Mouse (Mus musculus): ENCODE measurements around the gene Ube2c. TPM values are rescaled to one million over a fixed set of nuclear protein-coding genes. Genes with fewer than 3 reads are reported as not detected.
A peak's percentile ranks its signal among the peaks of the same experiment; 100 is the strongest.

Ube2c gene
- total and polyA plus RNA-seq, 3 experiments = 2.5 to 9.1 (median 5.2) TPM

- peak; percentile 100 for DNase-seq
Observed at GRCm38 (mm10) chr2:164822636-164823165, 53.0 kb downstream of the Ube2c start, which contains the start of gene Zswim1. Gene Zswim1 (plus strand): TSS chr2:164822686.

GRCm38 (mm10) chr2:164823181-164823585, 53.5 kb downstream of the Ube2c start:
- no peak for DNase-seq

- no peak for DNase-seq
Observed at GRCm38 (mm10) chr2:164823969-164824368, 54.3 kb downstream of the Ube2c start.

- no peak for DNase-seq
Observed at GRCm38 (mm10) chr2:164825521-164825920, 55.8 kb downstream of the Ube2c start.

GRCm38 (mm10) chr2:164827146-164827850, 57.6 kb downstream of the Ube2c start:
- DNase-seq = no peak

Other genes starting within 250 kb of the Ube2c start
- not detected for gene Wfdc2, start 207.5 kb upstream of the Ube2c start, total RNA-seq (2021)
- gene Wfdc2, start 207.5 kb upstream of the Ube2c start, polyA plus RNA-seq (2012; rRNA removed) = 0.51 and 0.73 TPM in 2 replicates
- gene Spint3, start 196.4 kb upstream of the Ube2c start, total RNA-seq (2021) = not detected
- not detected in 2 replicates for gene Spint3, start 196.4 kb upstream of the Ube2c start, polyA plus RNA-seq (2012; rRNA removed)
- gene Wfdc6a, start 184.5 kb upstream of the Ube2c start, total RNA-seq (2021) = under 1 TPM in 1 of 2 experiments, not detected in 1; 0.52 TPM
- gene Wfdc6a, start 184.5 kb upstream of the Ube2c start, polyA plus RNA-seq (2012; rRNA removed) = 0.62 and 1.0 TPM in 2 replicates
- not detected for gene Eppin, start 176.3 kb upstream of the Ube2c start, total RNA-seq (2021)
- gene Eppin, start 176.3 kb upstream of the Ube2c start, polyA plus RNA-seq (2012; rRNA removed) = 0.29 TPM in 1 of 2 replicates, not detected in the other
- not detected for gene Wfdc6b, start 156.4 kb upstream of the Ube2c start, total RNA-seq (2021)
- gene Wfdc6b, start 156.4 kb upstream of the Ube2c start, polyA plus RNA-seq (2012; rRNA removed) = not detected in 2 replicates
- gene Wfdc8, start 156.3 kb upstream of the Ube2c start, total RNA-seq (2021) = not detected
- 0.07 and 1.8 TPM in 2 replicates for gene Wfdc8, start 156.3 kb upstream of the Ube2c start, polyA plus RNA-seq (2012; rRNA removed)
- not detected for gene Wfdc16, start 131.1 kb upstream of the Ube2c start, total RNA-seq (2021)
- not detected in 2 replicates for gene Wfdc16, start 131.1 kb upstream of the Ube2c start, polyA plus RNA-seq (2012; rRNA removed)
- gene Wfdc10, start 113.9 kb upstream of the Ube2c start, total RNA-seq (2021) = not detected
- gene Wfdc10, start 113.9 kb upstream of the Ube2c start, polyA plus RNA-seq (2012; rRNA removed) = not detected in 2 replicates
- gene Wfdc9, start 113.3 kb upstream of the Ube2c start, total RNA-seq (2021) = not detected
- not detected in 2 replicates for gene Wfdc9, start 113.3 kb upstream of the Ube2c start, polyA plus RNA-seq (2012; rRNA removed)
- not detected for gene Wfdc11, start 95.8 kb upstream of the Ube2c start, total RNA-seq (2021)
- gene Wfdc11, start 95.8 kb upstream of the Ube2c start, polyA plus RNA-seq (2012; rRNA removed) = not detected in 2 replicates
- gene Wfdc13, start 84.8 kb upstream of the Ube2c start, total RNA-seq (2021) = not detected
- 0.13 TPM in 1 of 2 replicates, not detected in the other for gene Wfdc13, start 84.8 kb upstream of the Ube2c start, polyA plus RNA-seq (2012; rRNA removed)
- gene Spint4, start 71.4 kb upstream of the Ube2c start, total RNA-seq (2021) = not detected
- not detected in 2 replicates for gene Spint4, start 71.4 kb upstream of the Ube2c start, polyA plus RNA-seq (2012; rRNA removed)
- gene Spint5, start 54.6 kb upstream of the Ube2c start, total RNA-seq (2021) = not detected
- gene Spint5, start 54.6 kb upstream of the Ube2c start, polyA plus RNA-seq (2012; rRNA removed) = not detected in 2 replicates
- under 1 TPM; 0.24 to 0.32 TPM for gene Wfdc3, start 24.0 kb upstream of the Ube2c start, total RNA-seq (2021)
- 0.17 and 0.27 TPM in 2 replicates for gene Wfdc3, start 24.0 kb upstream of the Ube2c start, polyA plus RNA-seq (2012; rRNA removed)
- gene Dnttip1, start 23.9 kb upstream of the Ube2c start, total RNA-seq (2021) = 10 to 100 TPM; 34.9 to 41.8 TPM
- 29.7 and 44.4 TPM in 2 replicates for gene Dnttip1, start 23.9 kb upstream of the Ube2c start, polyA plus RNA-seq (2012; rRNA removed)
- gene Tnnc2, start 10.1 kb downstream of the Ube2c start, total RNA-seq (2021) = not detected
- gene Tnnc2, start 10.1 kb downstream of the Ube2c start, polyA plus RNA-seq (2012; rRNA removed) = not detected in 2 replicates
- 10 to 100 TPM; 26.5 to 43.1 TPM for gene Snx21, start 15.9 kb downstream of the Ube2c start, total RNA-seq (2021)
- 109 and 111 TPM in 2 replicates for gene Snx21, start 15.9 kb downstream of the Ube2c start, polyA plus RNA-seq (2012; rRNA removed)
- gene Acot8, start 35.0 kb downstream of the Ube2c start, total RNA-seq (2021) = 10 to 100 TPM; 28.3 to 30.4 TPM
- 59.2 and 64.4 TPM in 2 replicates for gene Acot8, start 35.0 kb downstream of the Ube2c start, polyA plus RNA-seq (2012; rRNA removed)
- gene Zswim3, start 35.2 kb downstream of the Ube2c start, total RNA-seq (2021) = 1 to 10 TPM; 3.5 to 5.7 TPM
- 2.3 and 2.5 TPM in 2 replicates for gene Zswim3, start 35.2 kb downstream of the Ube2c start, polyA plus RNA-seq (2012; rRNA removed)
- gene Zswim1, start 52.8 kb downstream of the Ube2c start, total RNA-seq (2021) = 10 to 100 TPM; 11.0 to 11.7 TPM
- 19.7 and 21.8 TPM in 2 replicates for gene Zswim1, start 52.8 kb downstream of the Ube2c start, polyA plus RNA-seq (2012; rRNA removed)
- gene Spata25, start 58.6 kb downstream of the Ube2c start, total RNA-seq (2021) = not detected
- not detected in 2 replicates for gene Spata25, start 58.6 kb downstream of the Ube2c start, polyA plus RNA-seq (2012; rRNA removed)
- gene Ctsa, start 63.0 kb downstream of the Ube2c start, total RNA-seq (2021) = 100 to 1,000 TPM; 114 to 124 TPM
- 304 and 353 TPM in 2 replicates for gene Ctsa, start 63.0 kb downstream of the Ube2c start, polyA plus RNA-seq (2012; rRNA removed)
- 1 to 10 TPM; 1.4 to 2.7 TPM for gene Neurl2, start 63.6 kb downstream of the Ube2c start, total RNA-seq (2021)
- 5.6 and 6.7 TPM in 2 replicates for gene Neurl2, start 63.6 kb downstream of the Ube2c start, polyA plus RNA-seq (2012; rRNA removed)
- gene Pltp, start 87.8 kb downstream of the Ube2c start, total RNA-seq (2021) = 10 to 100 TPM; 21.1 to 36.6 TPM
- gene Pltp, start 87.8 kb downstream of the Ube2c start, polyA plus RNA-seq (2012; rRNA removed) = 63.9 and 72.0 TPM in 2 replicates
- gene Pcif1, start 109.4 kb downstream of the Ube2c start, total RNA-seq (2021) = 10 to 100 TPM; 45.1 to 51.6 TPM
- gene Pcif1, start 109.4 kb downstream of the Ube2c start, polyA plus RNA-seq (2012; rRNA removed) = 66.3 and 67.2 TPM in 2 replicates
- 10 to 100 TPM; 16.7 to 21.9 TPM for gene Zfp335, start 141.9 kb downstream of the Ube2c start, total RNA-seq (2021)
- 37.4 TPM in 2 replicates for gene Zfp335, start 141.9 kb downstream of the Ube2c start, polyA plus RNA-seq (2012; rRNA removed)
- 1 to 10 TPM; 1.4 to 2.1 TPM for gene Mmp9, start 170.9 kb downstream of the Ube2c start, total RNA-seq (2021)
- gene Mmp9, start 170.9 kb downstream of the Ube2c start, polyA plus RNA-seq (2012; rRNA removed) = 1.6 and 3.4 TPM in 2 replicates
- gene Slc12a5, start 190.9 kb downstream of the Ube2c start, total RNA-seq (2021) = 1 to 10 TPM; 3.5 to 5.4 TPM
- gene Slc12a5, start 190.9 kb downstream of the Ube2c start, polyA plus RNA-seq (2012; rRNA removed) = 21.4 and 27.6 TPM in 2 replicates